Mouse (Mus musculus) layer of hippocampus, adult 6 months (tissue): Measurements from ENCODE around the gene 1700123L14Rik. TPM values are rescaled to one million over a fixed set of nuclear protein-coding genes. Genes with fewer than 3 reads are reported as not detected.

Experiments
- long read RNA-seq, 2 experiments: library from polyadenylated mRNA; unstranded; transcript quantifications; one replicate each; pipeline ENCODE4 v2.0.0; 2019 to 2020
- polyA plus RNA-seq: library from polyadenylated mRNA; unstranded; fragments of <200 nt; fragmentation: Nextera tagmentation; gene quantifications from 2 replicates; pipeline ENCODE4 v1.2.3, GENCODE M21; 2021

The 1700123L14Rik gene
- not detected in 2 replicates for polyA plus RNA-seq
- long read RNA-seq, experiment 1, result 0 reads
- long read RNA-seq, experiment 2, result 0 reads

GRCm38 (mm10) chr6:96165818-96166379 is at the start of gene 1700123L14Rik:
Gene 1700123L14Rik (minus strand): TSS chr6:96166243.

Other genes with a start within 250 kb of the 1700123L14Rik start
- gene Fam19a1, start 53.1 kb downstream of the 1700123L14Rik start, polyA plus RNA-seq, result 25.6 and 25.9 TPM in 2 replicates